Mouse (Mus musculus): ENCODE results near the gene 9130019O22Rik.

Gene 9130019O22Rik

GRCm38 (mm10) chr7:127341356-127341755 lies 45.6 kb downstream of the 9130019O22Rik start:
- no peak for DNase-seq (ENCODE audit: low read depth)

GRCm38 (mm10) chr7:127337636-127338035 lies 49.3 kb downstream of the 9130019O22Rik start:
- no peak for DNase-seq (ENCODE audit: low read depth)

GRCm38 (mm10) chr7:127335604-127336003 lies 51.4 kb downstream of the 9130019O22Rik start:
- DNase-seq (ENCODE audit: low read depth), result no peak

- DNase-seq (ENCODE audit: low read depth), result no peak
Measured at GRCm38 (mm10) chr7:127333240-127333639, 53.7 kb downstream of the 9130019O22Rik start.

Measured in naive thymus-derived CD4-positive, alpha-beta T cell, adult 2 months (primary cell).